Mouse (Mus musculus) bone marrow, adult 2 months (tissue): ENCODE results near the gene Gabrg2. TPM values are rescaled to one million over a fixed set of nuclear protein-coding genes. Genes with fewer than 3 reads are reported as not detected.

Experiments used
- H3K27ac ChIP-seq: fragments of 200-500 bp; 2 replicates; pipeline ENCODE4 v1.5.1; 2012; ENCODE audit warnings: low read depth, mild to moderate bottlenecking, control low read depth, inconsistent platforms, low read length; ENCODE audit not compliant: control insufficient read depth, poor library complexity, insufficient read depth
- H3K4me1 ChIP-seq: fragments of 200-500 bp; 2 replicates; pipeline ENCODE4 v1.6.1; 2011; ENCODE audit warnings: low read length; ENCODE audit not compliant: control insufficient read depth, insufficient read depth
- H3K4me3 ChIP-seq: fragments of 200-500 bp; replicated peaks from 2 replicates; pipeline ENCODE3; 2011; ENCODE audit warnings: mild to moderate bottlenecking, low read depth, low read length, control low read depth; ENCODE audit not compliant: control insufficient read depth
- CTCF ChIP-seq: fragments of 200-500 bp; IDR thresholded peaks from 2 replicates; pipeline ENCODE4 v1.5.1; 2011; ENCODE audit warnings: low read length, control low read depth; ENCODE audit not compliant: control insufficient read depth, insufficient read depth
- POLR2A ChIP-seq: fragments of 200-500 bp; IDR thresholded peaks from 2 replicates; pipeline ENCODE4 v1.6.1; 2011; ENCODE audit warnings: low read depth, mild to moderate bottlenecking, control low read depth, low read length, borderline replicate concordance; ENCODE audit not compliant: control insufficient read depth
- WGBS: fragments of 180-500 bp; shearing (Covaris S2); methylation state at CpG from one replicate; pipeline ENCODE4 v1.1.7; 2018; 5-methylcytosine and 5-hydroxymethylcytosine counted together
- polyA plus RNA-seq: library from polyadenylated mRNA; stranded (reverse); fragments of >200 nt; gene quantifications from 2 replicates; pipeline ENCODE4 v1.2.4, GENCODE M21; 2011; ENCODE audit warnings: low replicate concordance; ENCODE audit not compliant: missing spikeins, insufficient read depth, insufficient read length

The Gabrg2 gene
- polyA plus RNA-seq, 1 experiment, result not detected

DNA sequence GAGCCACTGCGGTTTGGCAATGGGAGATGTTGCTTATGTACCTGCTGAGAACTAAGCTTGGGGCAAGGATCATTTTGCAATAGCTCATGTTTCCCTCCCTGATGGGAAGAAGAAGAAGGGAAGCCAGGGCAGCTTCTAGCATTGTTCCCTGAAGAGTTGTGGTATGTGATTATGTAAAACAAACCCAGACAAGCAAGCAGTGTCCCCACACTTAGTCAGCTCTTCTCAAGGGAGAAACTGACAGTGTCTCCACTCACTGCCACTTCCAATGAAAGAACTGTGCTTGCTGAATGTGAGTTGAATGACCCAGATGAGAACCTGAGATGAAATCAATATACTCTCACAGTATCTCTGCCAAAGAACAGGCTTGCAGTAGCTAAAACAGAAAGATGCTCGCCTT lies 62.7 kb downstream of the Gabrg2 start:
- no peak overlapping the region for H3K27ac ChIP-seq
- TF ChIP-seq CTCF, result no peak
- no peak for TF ChIP-seq POLR2A
- WGBS, result 60% methylated on average over 2 of the region's 2 CpGs
- H3K4me3 ChIP-seq, result no peak overlapping the region
- H3K4me1 ChIP-seq, result no peaks in the 10 kb centered on the region

DNA sequence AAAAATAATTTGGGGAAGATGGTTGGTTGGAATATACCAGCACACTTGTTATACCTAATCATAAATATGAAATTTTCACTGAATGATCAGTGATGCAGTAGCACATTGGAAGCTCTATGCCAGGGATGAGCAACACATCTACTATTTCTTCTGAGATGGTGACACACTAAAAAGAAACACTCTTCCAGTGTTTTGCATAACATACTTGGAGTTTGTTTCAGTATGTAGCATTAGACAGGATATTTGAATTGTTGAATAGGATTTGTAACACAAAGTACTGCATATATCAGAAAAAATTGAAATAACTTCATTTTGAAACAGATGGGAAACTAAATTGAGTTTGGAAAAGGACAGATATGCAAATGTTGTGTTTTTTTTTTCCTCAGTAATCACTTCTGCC lies 81.8 kb downstream of the Gabrg2 start:
- TF ChIP-seq CTCF (no peak), POLR2A (no peak)
- Histone ChIP-seq H3K4me1 (no peaks in the 10 kb centered on the region), H3K27ac (no peak overlapping the region), H3K4me3 (no peak overlapping the region)

GRCm38 (mm10) chr11:41914066-41914465 lies 86.6 kb downstream of the Gabrg2 start:
- 70% methylated on average over 6 of the region's 6 CpGs for WGBS
- Histone ChIP-seq H3K4me3 (no peak overlapping the region), H3K27ac (no peak overlapping the region), H3K4me1 (no peaks in the 10 kb centered on the region)
- TF ChIP-seq POLR2A, result no peak
- no peak for TF ChIP-seq CTCF

DNA sequence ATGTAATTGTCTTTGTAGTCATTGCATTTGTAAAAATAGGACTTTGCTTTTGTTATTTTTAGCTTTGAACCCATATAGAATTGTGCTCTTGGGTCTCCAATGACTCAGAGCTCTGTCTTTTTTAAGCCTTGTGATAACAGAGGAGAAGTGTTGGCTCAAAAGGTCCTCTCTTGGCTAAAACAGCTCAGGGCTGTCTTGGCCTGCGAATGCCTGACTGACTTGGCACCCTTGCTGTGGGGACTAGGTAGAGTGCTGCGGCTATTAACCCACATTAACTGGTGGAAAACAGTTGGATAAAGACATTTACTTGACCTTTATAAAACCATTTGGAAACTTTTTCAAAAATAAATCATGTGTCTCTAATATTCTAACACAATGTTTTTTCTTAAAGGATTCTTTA lies 97.0 kb downstream of the Gabrg2 start:
- Histone ChIP-seq H3K4me3 (no peak overlapping the region), H3K27ac (no peak overlapping the region), H3K4me1 (no peaks in the 10 kb centered on the region)
- no peak for TF ChIP-seq CTCF
- no peak for TF ChIP-seq POLR2A
- WGBS, result 66% methylated on average over 2 of the region's 2 CpGs

Other genes starting within 250 kb of the Gabrg2 start
- 0.42 TPM in 1 of 2 replicates, not detected in the other for gene Gabra1, start 182.1 kb upstream of the Gabrg2 start, polyA plus RNA-seq